Mouse (Mus musculus): ENCODE results near the gene Ifit1bl2. TPM values are rescaled to one million over a fixed set of nuclear protein-coding genes. Genes with fewer than 3 reads are reported as not detected.
"Not testable (repeated sequence)": the region's sequence is repeated elsewhere in the genome, so short reads cannot be mapped to it uniquely, and the experiment has no call there.

The Ifit1bl2 gene
- polyA plus RNA-seq, 1 experiment from 2014 or later, result 0.38 TPM

DNA sequence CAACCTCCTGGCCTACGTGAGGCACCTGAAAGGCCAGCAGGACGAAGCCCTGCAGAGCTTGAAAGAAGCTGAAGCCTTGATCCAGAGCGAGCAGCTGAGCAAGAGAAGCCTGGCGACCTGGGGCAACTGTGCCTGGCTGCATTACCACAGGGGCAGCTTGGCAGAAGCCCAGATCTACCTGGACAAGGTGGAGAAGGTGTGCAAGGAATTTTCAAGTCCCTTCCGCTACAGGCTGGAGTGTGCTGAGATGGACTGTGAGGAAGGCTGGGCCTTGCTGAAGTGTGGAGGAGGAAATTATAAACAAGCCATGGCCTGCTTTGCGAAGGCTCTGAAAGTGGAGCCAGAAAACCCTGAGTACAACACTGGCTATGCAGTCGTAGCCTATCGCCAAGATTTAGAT is 7.1 kb upstream of the Ifit1bl2 start:
- WGBS, result 88% methylated on average over 8 of the region's 8 CpGs
- H3K4me3 ChIP-seq; H3K27ac ChIP-seq (replicated peaks); H3K9ac ChIP-seq; H3K27me3 ChIP-seq; ATAC-seq (ENCODE audit: low FRiP score, low read depth); H3K4me1 ChIP-seq (replicated peaks); H3K4me2 ChIP-seq; H3K36me3 ChIP-seq; H3K9me3 ChIP-seq: not testable (repeated sequence)

GRCm38 (mm10) chr19:34642616-34643015 is 2.1 kb upstream of the Ifit1bl2 start:
- no peak overlapping the region for H3K4me3 ChIP-seq
- H3K36me3 ChIP-seq, result no peaks in the 10 kb centered on the region
- no peak overlapping the region for H3K9ac ChIP-seq
- H3K27ac ChIP-seq (replicated peaks), result no peak overlapping the region
- 81% methylated on average over 5 of the region's 5 CpGs for WGBS
- no peaks in the 10 kb centered on the region for H3K4me1 ChIP-seq (replicated peaks)
- no peak overlapping the region for H3K4me2 ChIP-seq
- H3K9me3 ChIP-seq, result no peaks in the 10 kb centered on the region
- no peak for ATAC-seq (ENCODE audit: low FRiP score, low read depth)
- H3K27me3 ChIP-seq, result no peaks in the 10 kb centered on the region

DNA sequence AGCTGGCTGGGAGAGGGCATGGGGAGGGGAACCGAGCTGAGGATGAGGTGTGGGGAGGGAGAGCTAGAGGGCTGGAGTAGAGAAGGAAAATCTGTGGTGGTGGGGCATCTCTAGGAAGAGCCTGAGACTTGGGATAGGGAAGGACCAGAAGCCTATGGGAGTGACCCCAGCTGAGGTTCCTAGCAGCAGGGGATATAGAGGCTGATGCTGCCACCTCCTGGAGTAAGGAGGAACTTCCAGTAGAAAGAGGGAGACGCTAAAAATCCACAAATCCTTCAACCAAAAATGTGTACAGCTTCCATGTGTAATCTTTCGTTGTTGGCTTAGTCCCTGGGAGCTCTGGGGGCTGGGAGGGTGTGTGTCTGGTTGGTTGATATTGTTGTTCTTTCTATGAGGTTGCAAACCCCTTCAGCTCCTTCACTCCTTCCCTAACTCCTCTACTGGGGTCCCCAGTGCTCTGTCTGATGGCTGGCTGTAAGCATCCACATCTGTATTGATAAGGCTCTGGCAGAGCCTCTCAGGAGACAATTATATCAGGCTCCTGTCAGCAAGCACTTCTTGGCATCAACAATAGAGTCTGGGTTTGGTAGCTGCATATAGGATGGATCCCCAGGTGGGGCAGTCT is 3.5 kb downstream of the Ifit1bl2 start:
- Histone ChIP-seq H3K36me3 (no peaks in the 10 kb centered on the region), H3K27ac (replicated peaks) (no peak overlapping the region), H3K4me3 (no peak overlapping the region), H3K4me2 (no peak overlapping the region), H3K9me3 (no peaks in the 10 kb centered on the region), H3K9ac (no peak overlapping the region), H3K4me1 (replicated peaks) (no peaks in the 10 kb centered on the region), H3K27me3 (no peaks in the 10 kb centered on the region)
- 8% methylated on average over 3 of the region's 3 CpGs for WGBS
- no peak for ATAC-seq (ENCODE audit: low FRiP score, low read depth)

DNA sequence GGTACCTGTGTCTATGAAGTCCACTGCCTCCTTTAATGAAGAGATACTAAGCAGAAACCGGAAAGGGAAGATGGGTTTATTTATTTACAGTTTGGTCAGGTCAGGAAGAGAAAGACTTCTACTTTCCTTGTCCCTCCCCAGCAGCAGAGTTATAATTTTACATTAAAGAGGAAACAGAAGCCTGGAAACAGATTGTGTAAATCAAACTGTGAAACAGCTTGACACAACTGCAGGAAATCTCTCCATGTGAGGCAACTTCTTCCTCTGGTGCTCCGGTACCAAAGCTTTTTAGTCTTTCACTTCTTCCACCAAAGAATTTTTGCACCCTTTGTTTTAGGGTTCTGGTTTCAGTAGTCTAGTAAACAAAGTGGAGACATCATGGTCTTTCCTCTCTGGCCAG is 7.1 kb downstream of the Ifit1bl2 start:
- no peak overlapping the region for H3K9ac ChIP-seq
- no peak overlapping the region for H3K4me2 ChIP-seq
- H3K4me1 ChIP-seq (replicated peaks), result no peaks in the 10 kb centered on the region
- H3K27me3 ChIP-seq, result no peaks in the 10 kb centered on the region
- WGBS, result 80% methylated on average over 2 of the region's 2 CpGs
- H3K9me3 ChIP-seq, result no peaks in the 10 kb centered on the region
- H3K27ac ChIP-seq (replicated peaks), result no peak overlapping the region
- no peak overlapping the region for H3K4me3 ChIP-seq
- no peaks in the 10 kb centered on the region for H3K36me3 ChIP-seq
- ATAC-seq (ENCODE audit: low FRiP score, low read depth), result no peak

GRCm38 (mm10) chr19:34631487-34631886 is 9.1 kb downstream of the Ifit1bl2 start:
- Histone ChIP-seq H3K9ac (no peak overlapping the region), H3K27ac (replicated peaks) (no peak overlapping the region), H3K36me3 (no peaks in the 10 kb centered on the region), H3K4me3 (no peak overlapping the region), H3K4me2 (no peak overlapping the region), H3K9me3 (no peaks in the 10 kb centered on the region), H3K27me3 (no peaks in the 10 kb centered on the region), H3K4me1 (replicated peaks) (no peaks in the 10 kb centered on the region)
- no peak for ATAC-seq (ENCODE audit: low FRiP score, low read depth)

- Histone ChIP-seq H3K36me3 (no peaks in the 10 kb centered on the region), H3K9me3 (no peaks in the 10 kb centered on the region), H3K4me2 (no peak overlapping the region), H3K9ac (no peak overlapping the region), H3K4me1 (replicated peaks) (no peaks in the 10 kb centered on the region), H3K27me3 (no peaks in the 10 kb centered on the region), H3K27ac (replicated peaks) (no peak overlapping the region), H3K4me3 (no peak overlapping the region)
- 84% methylated on average over 2 of the region's 2 CpGs for WGBS
- ATAC-seq (ENCODE audit: low FRiP score, low read depth), result no peak
Measured at GRCm38 (mm10) chr19:34627496-34627895, 13.0 kb downstream of the Ifit1bl2 start.

DNA sequence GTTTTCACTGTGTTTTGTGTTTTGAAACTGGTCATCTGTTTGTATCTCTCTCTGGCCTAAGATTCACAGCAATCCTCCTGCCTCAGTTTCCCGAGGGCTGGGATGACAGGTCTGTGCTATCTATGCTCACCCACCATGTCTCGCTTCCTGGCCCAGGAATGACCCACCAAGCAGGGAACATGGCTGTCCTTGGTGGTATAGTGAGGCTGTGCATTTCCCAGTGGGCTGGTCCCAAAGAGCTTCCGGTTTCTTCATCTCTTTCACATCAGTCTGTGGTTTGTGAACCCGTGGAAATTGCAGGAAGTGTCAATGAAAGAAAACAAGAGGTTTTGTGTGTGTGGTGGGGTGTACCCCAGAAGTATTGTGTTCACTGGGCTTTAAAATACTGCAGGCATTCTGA is 15.9 kb downstream of the Ifit1bl2 start:
- Histone ChIP-seq H3K4me2 (no peak overlapping the region), H3K9me3 (no peaks in the 10 kb centered on the region), H3K9ac (no peak overlapping the region), H3K4me3 (no peak overlapping the region), H3K36me3 (no peaks in the 10 kb centered on the region), H3K27ac (replicated peaks) (no peak overlapping the region), H3K4me1 (replicated peaks) (no peaks in the 10 kb centered on the region), H3K27me3 (no peaks in the 10 kb centered on the region)
- 87% methylated on average over 4 of the region's 4 CpGs for WGBS
- ATAC-seq (ENCODE audit: low FRiP score, low read depth), result no peak

DNA sequence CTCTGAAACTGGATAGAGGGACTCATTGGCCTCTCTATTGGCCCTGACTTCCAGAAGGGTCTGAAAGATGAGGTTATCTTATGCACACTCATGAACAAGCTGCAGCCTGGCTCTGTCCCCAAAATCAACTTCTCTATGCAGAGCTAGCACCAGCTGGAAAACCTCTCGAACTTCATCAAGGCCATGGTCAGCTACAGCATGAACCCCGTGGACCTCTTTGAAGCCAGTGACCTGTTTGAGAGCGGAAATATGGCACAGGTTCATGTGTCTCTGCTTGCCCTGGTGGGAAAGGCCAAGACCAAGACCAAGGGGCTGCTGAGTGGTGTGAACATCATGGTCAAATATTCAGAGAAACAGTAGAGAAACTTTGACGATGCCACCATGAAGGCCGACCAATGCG is 16.8 kb downstream of the Ifit1bl2 start:
- WGBS, result 95% methylated on average over 6 of the region's 6 CpGs
- Histone ChIP-seq H3K4me1 (replicated peaks) (no peaks in the 10 kb centered on the region), H3K4me3 (no peak overlapping the region), H3K27ac (replicated peaks) (no peak overlapping the region), H3K27me3 (no peaks in the 10 kb centered on the region), H3K9me3 (no peaks in the 10 kb centered on the region), H3K36me3 (no peaks in the 10 kb centered on the region), H3K4me2 (no peak overlapping the region), H3K9ac (no peak overlapping the region)
- ATAC-seq (ENCODE audit: low FRiP score, low read depth), result no peak

DNA sequence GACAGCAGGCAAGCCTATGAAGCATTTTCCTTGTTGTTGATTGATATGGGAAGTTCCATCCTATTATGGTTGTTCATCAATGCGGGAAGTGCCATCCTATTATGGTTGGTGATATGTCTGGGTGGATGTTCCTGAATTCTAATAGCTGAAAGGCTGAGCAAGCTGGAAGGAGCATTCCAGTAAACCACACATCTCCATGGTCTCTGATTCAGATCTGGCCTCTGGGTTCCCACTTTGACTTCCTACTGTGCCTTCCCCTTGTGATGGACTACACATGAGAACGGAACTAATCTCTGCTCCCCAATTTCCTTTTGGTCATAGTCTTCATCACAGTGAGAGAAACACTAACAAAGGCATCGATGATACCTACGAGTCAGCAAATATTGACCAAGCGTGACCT is 19.7 kb downstream of the Ifit1bl2 start:
- no peak overlapping the region for H3K4me2 ChIP-seq
- no peak for ATAC-seq (ENCODE audit: low FRiP score, low read depth)
- H3K9me3 ChIP-seq, result no peaks in the 10 kb centered on the region
- H3K4me1 ChIP-seq (replicated peaks), result no peaks in the 10 kb centered on the region
- 91% methylated on average over 5 of the region's 5 CpGs for WGBS
- H3K4me3 ChIP-seq, result no peak overlapping the region
- H3K36me3 ChIP-seq, result no peaks in the 10 kb centered on the region
- H3K9ac ChIP-seq, result no peak overlapping the region
- no peaks in the 10 kb centered on the region for H3K27me3 ChIP-seq
- H3K27ac ChIP-seq (replicated peaks), result no peak overlapping the region

- not testable (repeated sequence) for H3K4me3 ChIP-seq; H3K4me2 ChIP-seq; H3K36me3 ChIP-seq; H3K9ac ChIP-seq; H3K4me1 ChIP-seq (replicated peaks); H3K9me3 ChIP-seq; H3K27ac ChIP-seq (replicated peaks); H3K27me3 ChIP-seq; ATAC-seq (ENCODE audit: low FRiP score, low read depth)
- WGBS, result 83% methylated on average over 6 of the region's 11 CpGs
Measured at GRCm38 (mm10) chr19:34612243-34613001, 28.1 kb downstream of the Ifit1bl2 start.

- not testable (repeated sequence) for H3K27me3 ChIP-seq; H3K27ac ChIP-seq (replicated peaks); H3K4me2 ChIP-seq; H3K4me3 ChIP-seq; H3K36me3 ChIP-seq; H3K4me1 ChIP-seq (replicated peaks); H3K9ac ChIP-seq; H3K9me3 ChIP-seq; ATAC-seq (ENCODE audit: low FRiP score, low read depth)
- 84% methylated on average over 3 of the region's 3 CpGs for WGBS
Measured at GRCm38 (mm10) chr19:34610118-34610517, 30.4 kb downstream of the Ifit1bl2 start.

DNA sequence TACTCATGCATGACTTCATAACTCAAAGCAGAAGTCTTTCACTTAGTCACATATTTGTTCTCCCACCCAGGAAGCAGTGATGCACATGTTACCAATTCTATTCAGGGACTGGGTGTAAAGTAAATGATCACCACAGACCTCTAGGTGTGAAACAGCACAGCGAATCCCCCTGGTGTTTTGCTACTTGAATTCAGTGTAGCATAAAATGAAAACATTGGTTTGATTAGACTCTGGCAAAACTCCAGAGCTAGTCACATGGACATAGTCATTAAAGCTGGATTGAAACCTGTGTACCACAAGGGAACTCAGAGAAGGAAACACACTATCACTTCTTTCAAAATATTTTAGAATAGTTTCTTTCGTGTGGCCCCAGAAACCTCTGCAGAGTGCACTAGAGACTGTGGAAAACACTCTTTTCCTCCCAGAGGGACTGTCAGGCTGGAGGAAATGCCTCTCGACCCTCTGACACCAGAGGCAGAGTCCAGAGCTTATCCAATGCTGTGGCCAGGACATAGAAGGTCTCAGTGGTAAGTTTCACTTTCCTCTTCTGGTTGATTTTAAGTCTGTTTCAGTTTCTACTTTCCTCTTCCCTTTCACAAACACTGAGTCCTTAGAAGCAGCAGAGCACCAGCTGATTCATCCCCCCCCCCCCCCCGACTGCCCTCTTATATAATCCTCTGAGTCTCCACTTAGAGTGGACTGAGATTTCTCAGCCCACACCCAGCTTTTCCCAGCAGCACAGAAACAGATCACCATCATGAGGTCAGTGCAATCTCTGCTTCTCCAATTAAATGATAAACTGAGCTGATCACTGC is 33.1 kb downstream of the Ifit1bl2 start, which contains the start of gene Ifit3b:
TSS of gene Ifit3b (plus strand) at position 734 of the 815 bp plus-strand sequence.
- not testable (repeated sequence) for H3K27ac ChIP-seq (replicated peaks); H3K4me1 ChIP-seq (replicated peaks); H3K9ac ChIP-seq; H3K4me3 ChIP-seq; H3K27me3 ChIP-seq; H3K4me2 ChIP-seq; H3K36me3 ChIP-seq; H3K9me3 ChIP-seq
- WGBS, result 57% methylated on average over 4 of the region's 4 CpGs
- peak; percentile 72 for ATAC-seq (ENCODE audit: low FRiP score, low read depth)

Data from hindbrain, embryonic 15.5 days (tissue).